Mouse (Mus musculus) mammary gland, adult 2 months (tissue): ENCODE data around the gene Pglyrp2. TPM values are rescaled to one million over a fixed set of nuclear protein-coding genes. Genes with fewer than 3 reads are reported as not detected.

Source experiments
- polyA plus RNA-seq: library from polyadenylated mRNA; depleted of rRNA; stranded (reverse); fragments of >200 nt; gene quantifications from 2 replicates; pipeline ENCODE4 v1.2.3, GENCODE M21; 2012; ENCODE audit warnings: low replicate concordance; rRNA removed

Pglyrp2 gene
- 24.6 and 56.6 TPM in 2 replicates for polyA plus RNA-seq

GRCm38 (mm10) chr17:32424034-32424433 is at the start of gene Pglyrp2:
Gene Pglyrp2, minus strand, starts transcription at chr17:32424167.

GRCm38 (mm10) chr17:32452482-32452881 is 28.5 kb upstream of the Pglyrp2 start, which contains the start of gene Cyp4f39:
Gene Cyp4f39, plus strand, starts transcription at chr17:32452723.

GRCm38 (mm10) chr17:32403417-32403816 is 20.6 kb downstream of the Pglyrp2 start, which contains the start of gene Rasal3:
Gene Rasal3, minus strand, starts transcription at chr17:32403583.

DNA sequence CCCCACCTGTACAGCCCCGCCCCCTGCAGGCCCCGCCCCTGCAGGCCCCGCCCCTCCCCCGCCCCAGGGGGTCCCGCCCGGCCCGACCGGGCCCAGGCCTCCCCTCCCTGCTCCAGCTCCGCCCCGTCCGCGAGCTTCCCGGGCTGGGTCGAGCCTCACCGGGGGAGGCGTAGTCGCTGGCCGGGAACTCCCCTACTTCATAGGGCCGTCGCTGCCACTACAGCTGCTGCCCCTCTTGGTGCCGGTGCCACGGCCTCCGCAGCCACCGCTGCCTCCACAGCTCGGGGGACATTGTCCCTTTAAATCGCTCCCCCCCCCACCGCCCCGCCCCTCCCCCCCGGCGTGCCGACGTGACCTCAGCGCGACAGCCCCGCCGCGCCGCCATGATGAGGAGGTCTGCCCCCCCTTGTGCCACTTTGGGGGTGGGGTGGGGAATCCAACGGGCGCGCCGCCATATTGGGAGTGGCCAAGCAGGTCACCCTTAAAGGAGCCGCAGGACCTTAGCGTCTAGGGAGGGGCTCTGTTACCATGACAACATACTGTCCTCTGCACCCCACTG is 34.8 kb downstream of the Pglyrp2 start, which contains the start of gene Wiz:
Gene Wiz (minus strand): TSS at position 339 of the 559 bp plus-strand sequence.

Other genes with a start within 250 kb of the Pglyrp2 start
- gene Ephx3, start 234.6 kb downstream of the Pglyrp2 start, polyA plus RNA-seq = 2.5 and 5.4 TPM in 2 replicates
- gene Brd4, start 139.4 kb downstream of the Pglyrp2 start, polyA plus RNA-seq = 20.0 and 46.1 TPM in 2 replicates
- gene Akap8, start 102.9 kb downstream of the Pglyrp2 start, polyA plus RNA-seq = 53.6 and 100 TPM in 2 replicates
- 115 and 239 TPM in 2 replicates for gene Akap8l, start 73.6 kb downstream of the Pglyrp2 start, polyA plus RNA-seq
- gene Wiz, start 34.7 kb downstream of the Pglyrp2 start, polyA plus RNA-seq = 30.7 and 44.1 TPM in 2 replicates
- gene Rasal3, start 20.6 kb downstream of the Pglyrp2 start, polyA plus RNA-seq = 69.0 and 131 TPM in 2 replicates
- gene Cyp4f39, start 28.6 kb upstream of the Pglyrp2 start, polyA plus RNA-seq = 1.1 and 2.9 TPM in 2 replicates
- 14.4 and 16.4 TPM in 2 replicates for gene Cyp4f17, start 81.9 kb upstream of the Pglyrp2 start, polyA plus RNA-seq
- 19.4 and 19.5 TPM in 2 replicates for gene Cyp4f16, start 112.4 kb upstream of the Pglyrp2 start, polyA plus RNA-seq
- gene Cyp4f37, start 197.1 kb upstream of the Pglyrp2 start, polyA plus RNA-seq = 0.30 TPM in 1 of 2 replicates, not detected in the other
- not detected in 2 replicates for gene Cyp4f40, start 234.7 kb upstream of the Pglyrp2 start, polyA plus RNA-seq